Mouse (Mus musculus) midbrain, embryonic 14.5 days (tissue): ENCODE measurements at regions not wholly inside any gene's neighbourhood (a gene's known extent, or its start where the extent isn't known, plus 50 kb on each side); places are given as distances from the start of the nearest gene placed in this dataset.
A peak's percentile ranks its signal among the peaks of the same experiment; 100 is the strongest.

Experiments
- ATAC-seq: fragments of 200-750 bp; cut with Nextera tagmentation; 2 replicates; pipeline ENCODE4 v1.8.0; 2017; ENCODE audit warnings: moderate number of reproducible peaks, moderate library complexity; ENCODE audit not compliant: low FRiP score, low TSS enrichment
- DNase-seq: peaks from one replicate; pipeline ENCODE4 v3.0.0-alpha.2; 2015
- H3K27ac ChIP-seq: fragments of 300-500 bp; sonication (generic); replicated peaks from 2 replicates; pipeline ENCODE4 v1.5.1; 2014; ENCODE audit warnings: mild to moderate bottlenecking, low read depth, low read length, moderate library complexity
- H3K27me3 ChIP-seq: fragments of 300-500 bp; sonication (generic); 2 replicates; pipeline ENCODE4 v1.6.1; 2014; ENCODE audit warnings: low read length, control low read depth, mixed read lengths; ENCODE audit not compliant: control insufficient read depth, insufficient read depth
- H3K36me3 ChIP-seq: fragments of 300-500 bp; sonication (generic); 2 replicates; pipeline ENCODE4 v1.6.1; 2014; ENCODE audit warnings: low read length, control low read depth; ENCODE audit not compliant: control insufficient read depth, insufficient read depth
- H3K4me1 ChIP-seq: fragments of 300-500 bp; sonication (generic); 2 replicates; pipeline ENCODE4 v1.6.1; 2014; ENCODE audit warnings: mild to moderate bottlenecking, antibody characterized with exemption, low read length, control low read depth; ENCODE audit not compliant: control insufficient read depth, insufficient read depth
- H3K4me2 ChIP-seq: fragments of 300-500 bp; sonication (generic); 2 replicates; pipeline ENCODE4 v1.6.1; 2014; ENCODE audit warnings: mild to moderate bottlenecking, low read length, moderate library complexity
- H3K4me3 ChIP-seq: fragments of 300-500 bp; sonication (generic); replicated peaks from 2 replicates; pipeline ENCODE4 v1.5.1; 2014; ENCODE audit warnings: low read depth, low read length
- H3K9ac ChIP-seq: fragments of 300-500 bp; sonication (generic); replicated peaks from 2 replicates; pipeline ENCODE4 v1.6.1; 2014; ENCODE audit warnings: mild to moderate bottlenecking, low read length, moderate library complexity
- H3K9me3 ChIP-seq: fragments of 300-500 bp; sonication (generic); 2 replicates; pipeline ENCODE4 v1.6.1; 2016; ENCODE audit warnings: low read length, control low read depth, mixed read lengths; ENCODE audit not compliant: control insufficient read depth
- WGBS: fragments of 180-500 bp; shearing (Covaris S2); extraction: QIAGEN DNeasy Blood & Tissue Kit; methylation state at CpG from one replicate; pipeline ENCODE4 v1.1.7; 2014; 5-methylcytosine and 5-hydroxymethylcytosine counted together

DNA sequence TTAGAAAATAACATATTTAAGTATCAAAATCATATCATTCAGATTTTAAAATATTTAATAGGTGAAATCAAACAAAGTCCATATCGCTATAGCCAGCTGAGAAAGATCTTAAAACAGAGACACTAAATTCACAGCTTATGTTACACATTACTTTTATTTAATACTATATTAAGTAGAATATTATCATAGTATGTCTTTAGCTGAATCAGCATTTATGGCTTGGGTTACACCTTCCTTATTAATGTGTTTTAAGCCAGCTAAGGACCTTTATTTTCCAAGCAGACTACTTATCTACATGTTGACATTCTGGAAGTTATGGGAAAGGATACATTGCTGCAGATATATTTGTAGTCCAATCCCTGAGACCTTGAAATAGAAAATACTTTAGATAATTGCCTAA lies 684.9 kb upstream of the Adgrl4 start:
- ATAC-seq = no peak
- H3K4me3 ChIP-seq = no peak overlapping the region
- no peak overlapping the region for H3K9ac ChIP-seq
- 98% methylated on average over 1 of the region's 1 CpGs for WGBS
- no peaks in the 10 kb centered on the region for H3K4me1 ChIP-seq
- H3K36me3 ChIP-seq = no peaks in the 10 kb centered on the region
- H3K9me3 ChIP-seq = no peaks in the 10 kb centered on the region
- H3K27me3 ChIP-seq = no peaks in the 10 kb centered on the region
- no peak overlapping the region for H3K27ac ChIP-seq
- no peak overlapping the region for H3K4me2 ChIP-seq
- no peak for DNase-seq

DNA sequence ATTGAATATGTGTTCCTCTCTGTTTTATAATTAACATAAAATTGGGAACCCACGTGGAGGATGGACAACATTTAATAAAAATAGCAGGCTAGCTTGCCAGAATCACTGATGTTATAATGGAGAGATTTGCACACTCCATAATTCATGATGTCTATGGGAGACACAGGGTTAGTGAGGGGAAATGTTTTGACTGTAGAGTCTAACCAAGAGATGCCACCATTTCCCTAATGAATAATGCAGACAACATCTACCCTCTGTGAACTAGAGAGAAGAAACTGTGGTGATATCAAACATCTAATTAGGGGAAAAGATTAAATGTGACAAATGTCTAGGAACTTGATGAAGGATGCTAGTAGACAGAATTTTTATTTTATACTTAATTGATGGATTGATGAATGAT lies 677.8 kb upstream of the Adgrl4 start:
- H3K4me2 ChIP-seq = no peak overlapping the region
- no peak overlapping the region for H3K27ac ChIP-seq
- no peak overlapping the region for H3K9ac ChIP-seq
- no peak for ATAC-seq
- 37% methylated on average over 1 of the region's 1 CpGs for WGBS
- H3K4me3 ChIP-seq = no peak overlapping the region
- no peaks in the 10 kb centered on the region for H3K4me1 ChIP-seq
- H3K9me3 ChIP-seq = no peaks in the 10 kb centered on the region
- DNase-seq = peak; percentile 20
- H3K27me3 ChIP-seq = no peaks in the 10 kb centered on the region
- no peaks in the 10 kb centered on the region for H3K36me3 ChIP-seq

DNA sequence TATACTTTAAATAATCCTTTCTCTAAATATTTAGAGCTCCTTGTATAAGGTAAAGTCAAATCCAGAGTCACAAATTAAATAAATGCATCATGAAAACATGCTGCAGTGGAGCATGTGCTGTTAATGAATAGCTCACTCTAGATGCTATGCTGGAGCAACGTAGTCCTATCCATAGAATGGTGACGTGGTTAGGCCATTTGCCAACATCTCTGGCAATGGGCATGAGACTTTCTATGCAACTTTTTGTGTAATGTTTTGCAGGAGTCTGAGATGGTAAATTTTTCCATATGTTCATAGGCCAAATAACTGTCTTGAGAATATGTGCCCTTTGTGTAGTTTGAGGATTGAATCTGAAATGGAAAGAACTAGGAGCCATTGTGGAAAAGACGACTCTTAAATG lies 653.1 kb upstream of the Adgrl4 start:
- DNase-seq = no peak
- Histone ChIP-seq H3K36me3 (no peaks in the 10 kb centered on the region), H3K9ac (no peak overlapping the region), H3K27me3 (no peaks in the 10 kb centered on the region), H3K27ac (no peak overlapping the region), H3K4me1 (no peaks in the 10 kb centered on the region), H3K9me3 (no peaks in the 10 kb centered on the region), H3K4me3 (no peak overlapping the region), H3K4me2 (no peak overlapping the region)
- no peak for ATAC-seq
- 92% methylated on average over 3 of the region's 3 CpGs for WGBS

DNA sequence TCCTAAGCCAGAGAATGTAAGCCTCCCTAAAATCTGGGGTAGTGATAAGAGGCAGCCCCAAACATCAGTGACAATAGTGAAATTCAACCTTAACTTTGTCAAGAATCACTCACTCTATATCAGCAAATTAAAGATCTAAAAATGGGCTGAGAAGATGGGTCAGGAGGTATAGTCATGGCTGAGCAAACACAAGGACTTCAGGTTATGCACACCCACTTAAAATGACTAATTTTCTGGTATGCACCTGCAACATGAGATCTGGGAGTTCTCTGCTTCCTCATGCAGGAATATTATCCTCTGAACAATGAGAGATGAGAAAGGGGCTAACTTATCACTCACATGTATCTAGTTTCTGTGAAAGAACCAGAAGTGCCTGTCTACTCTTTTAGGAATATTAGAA lies 619.9 kb upstream of the Adgrl4 start:
- Histone ChIP-seq H3K36me3 (no peaks in the 10 kb centered on the region), H3K9me3 (no peaks in the 10 kb centered on the region), H3K9ac (no peak overlapping the region), H3K27me3 (no peaks in the 10 kb centered on the region), H3K4me2 (no peak overlapping the region), H3K27ac (no peak overlapping the region), H3K4me1 (no peaks in the 10 kb centered on the region), H3K4me3 (no peak overlapping the region)
- ATAC-seq = no peak
- DNase-seq = no peak

DNA sequence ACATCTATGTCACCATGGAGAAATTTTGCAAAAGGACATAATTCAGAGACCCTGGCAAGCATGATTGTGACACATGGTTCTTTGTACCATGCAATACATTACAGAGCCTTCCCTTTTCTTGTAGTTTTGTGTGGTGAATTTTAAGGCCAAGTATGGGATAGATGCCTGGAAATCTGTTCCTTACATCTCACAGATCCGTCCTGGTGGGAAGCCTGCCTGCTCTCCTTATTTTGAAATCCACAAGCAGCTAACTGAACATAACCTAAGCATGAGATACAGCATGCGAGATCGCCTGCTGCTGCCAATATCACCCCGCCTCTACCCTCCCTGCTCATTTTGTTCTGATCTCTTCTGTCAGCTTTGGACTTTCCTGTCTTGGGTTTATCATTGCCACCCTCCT lies 618.3 kb upstream of the Adgrl4 start:
- Histone ChIP-seq H3K9me3 (no peaks in the 10 kb centered on the region), H3K4me3 (no peak overlapping the region), H3K4me2 (no peak overlapping the region), H3K36me3 (no peaks in the 10 kb centered on the region), H3K27ac (no peak overlapping the region), H3K27me3 (no peaks in the 10 kb centered on the region), H3K4me1 (no peaks in the 10 kb centered on the region), H3K9ac (no peak overlapping the region)
- DNase-seq (no peak), ATAC-seq (no peak)
- WGBS = 85% methylated on average over 4 of the region's 4 CpGs

DNA sequence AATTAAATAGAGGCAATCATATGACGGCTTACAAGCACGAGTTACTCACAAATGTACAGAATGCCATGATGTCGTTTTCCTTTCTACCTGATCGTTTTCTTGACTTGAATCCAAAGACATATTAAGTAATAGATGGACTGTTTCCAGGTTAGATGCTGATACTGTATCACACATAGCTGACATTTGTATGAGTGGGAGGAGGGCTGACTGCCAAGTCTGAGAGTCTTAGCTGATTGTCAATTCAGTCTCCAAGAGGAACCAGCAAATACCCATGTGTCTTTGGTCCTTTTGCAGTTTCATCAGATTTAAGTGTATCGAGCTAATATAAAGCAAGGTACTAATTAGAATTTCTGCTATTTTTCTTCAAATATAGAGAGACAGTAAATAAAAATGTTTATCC lies 617.6 kb upstream of the Adgrl4 start:
- Histone ChIP-seq H3K4me1 (no peaks in the 10 kb centered on the region), H3K27ac (no peak overlapping the region), H3K36me3 (no peaks in the 10 kb centered on the region), H3K4me3 (no peak overlapping the region), H3K27me3 (no peaks in the 10 kb centered on the region), H3K9me3 (no peaks in the 10 kb centered on the region), H3K9ac (no peak overlapping the region), H3K4me2 (no peak overlapping the region)
- ATAC-seq (no peak), DNase-seq (no peak)
- WGBS = 90% methylated on average over 5 of the region's 5 CpGs

DNA sequence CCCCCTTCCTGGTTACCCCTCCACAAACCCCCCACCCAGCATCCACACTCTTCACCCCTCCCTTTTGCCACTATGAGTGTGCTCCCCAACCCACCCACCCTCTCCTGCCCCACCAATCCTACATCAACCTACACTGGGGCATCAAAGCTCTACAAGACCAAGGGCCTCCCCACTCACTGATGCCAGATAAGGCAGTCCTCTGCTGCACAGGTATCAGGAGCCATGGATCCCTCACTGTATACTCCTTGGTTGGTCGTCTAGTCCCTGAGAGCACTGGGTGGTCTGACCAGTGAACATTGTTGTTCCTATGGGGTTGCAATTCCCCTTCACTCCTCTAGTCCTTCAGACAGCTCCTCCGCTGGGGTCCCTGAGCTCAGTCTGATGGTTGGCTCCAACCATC lies 591.7 kb upstream of the Adgrl4 start:
- Histone ChIP-seq H3K27me3 (no peaks in the 10 kb centered on the region), H3K4me3 (no peak overlapping the region), H3K27ac (no peak overlapping the region), H3K4me2 (no peak overlapping the region), H3K36me3 (no peaks in the 10 kb centered on the region), H3K9ac (no peak overlapping the region), H3K4me1 (no peaks in the 10 kb centered on the region), H3K9me3 (no peaks in the 10 kb centered on the region)
- 94% methylated on average over 2 of the region's 2 CpGs for WGBS
- no peak for ATAC-seq
- no peak for DNase-seq

DNA sequence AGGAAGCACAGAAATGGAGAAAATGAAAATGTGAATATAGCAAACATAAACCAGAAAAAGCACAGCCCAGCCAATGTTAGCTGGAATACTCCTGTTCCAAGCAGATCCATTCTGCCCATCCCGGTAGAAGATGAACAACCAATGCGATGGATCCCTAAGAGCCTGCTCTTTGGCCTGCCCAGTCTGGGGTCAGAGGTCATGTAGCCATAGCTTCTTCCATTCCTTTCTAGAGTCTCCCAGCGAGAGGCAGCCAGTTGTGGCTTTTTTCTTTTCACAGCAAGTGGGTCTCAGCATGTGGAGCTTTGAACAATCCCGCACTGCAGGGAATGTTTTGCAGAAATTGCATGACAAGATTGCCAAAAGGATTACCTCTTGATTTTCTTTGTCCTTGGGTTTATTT lies 585.6 kb upstream of the Adgrl4 start:
- no peak for ATAC-seq
- no peaks in the 10 kb centered on the region for H3K27me3 ChIP-seq
- no peak overlapping the region for H3K27ac ChIP-seq
- H3K4me3 ChIP-seq = no peak overlapping the region
- 6% methylated on average over 4 of the region's 4 CpGs for WGBS
- peaks cover 4% of the 10 kb centered on the region; the same call in 1 of the 2 replicates for H3K4me1 ChIP-seq
- DNase-seq = peak; percentile 10
- H3K9ac ChIP-seq = no peak overlapping the region
- no peaks in the 10 kb centered on the region for H3K9me3 ChIP-seq
- H3K36me3 ChIP-seq = no peaks in the 10 kb centered on the region
- no peak overlapping the region for H3K4me2 ChIP-seq

DNA sequence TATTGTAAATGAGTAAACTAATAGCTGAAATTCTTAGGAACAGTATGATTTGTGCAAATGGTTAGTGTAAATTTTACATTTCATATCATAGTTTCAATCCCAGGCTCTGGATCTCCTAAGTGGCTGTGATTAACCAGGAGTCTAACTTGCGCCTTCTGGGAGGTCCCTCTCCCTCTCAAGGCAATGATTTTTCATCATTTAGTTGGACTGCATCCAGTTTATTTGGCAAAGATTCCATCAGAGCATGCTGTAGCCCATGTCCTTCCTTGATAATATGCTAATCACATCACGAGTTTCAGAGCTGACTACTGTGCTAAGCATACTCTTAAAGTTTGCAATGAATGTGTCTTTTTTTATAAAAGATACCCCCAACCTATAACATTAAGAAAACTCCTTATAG lies 541.0 kb upstream of the Adgrl4 start:
- Histone ChIP-seq H3K4me1 (no peaks in the 10 kb centered on the region), H3K9ac (no peak overlapping the region), H3K4me2 (no peak overlapping the region), H3K9me3 (no peaks in the 10 kb centered on the region), H3K4me3 (no peak overlapping the region), H3K36me3 (no peaks in the 10 kb centered on the region), H3K27me3 (no peaks in the 10 kb centered on the region), H3K27ac (no peak overlapping the region)
- WGBS = 82% methylated on average over 2 of the region's 2 CpGs
- ATAC-seq = no peak
- peak; percentile 5 for DNase-seq
